Mouse (Mus musculus) ES-E14 (cell line): ENCODE data around the gene Gm10181. TPM values are rescaled to one million over a fixed set of nuclear protein-coding genes. Genes with fewer than 3 reads are reported as not detected.

Source experiments
- DNase-seq: peaks from one replicate; pipeline ENCODE4 v3.0.0-alpha.2; 2013; ENCODE audit warnings: low read depth, low spot score
- H3K27ac ChIP-seq: 2 replicates; pipeline ENCODE4 v1.5.1; 2012; ENCODE audit warnings: low read depth, mild to moderate bottlenecking, low read length, moderate library complexity, mixed read lengths; ENCODE audit not compliant: poor library complexity, insufficient read depth, severe bottlenecking
- H3K36me3 ChIP-seq: 2 replicates; pipeline ENCODE4 v1.6.1; 2012; ENCODE audit warnings: mild to moderate bottlenecking, low read length, moderate library complexity, mixed read lengths; ENCODE audit not compliant: control insufficient read depth, poor library complexity, insufficient read depth, severe bottlenecking
- H3K4me1 ChIP-seq, 2 experiments: fragments of 150-350 bp in 1 of 2; sonication (generic) in 1 of 2; 2 replicates each; pipeline ENCODE4 v1.6.1; 2012; ENCODE audit warnings: low read length in 2 of 2, mild to moderate bottlenecking in 1 of 2, mixed read lengths in 1 of 2; ENCODE audit not compliant: control insufficient read depth in 2 of 2, insufficient read depth in 2 of 2, poor library complexity in 1 of 2
- H3K4me3 ChIP-seq, 2 experiments: fragments of 150-350 bp in 1 of 2; sonication (generic) in 1 of 2; 2 replicates each; pipeline ENCODE4 v1.5.1; 2012; ENCODE audit warnings: low read length in 2 of 2, low read depth in 1 of 2, mild to moderate bottlenecking in 1 of 2, mixed read lengths in 1 of 2; ENCODE audit not compliant: insufficient read depth in 1 of 2, poor library complexity in 1 of 2, severe bottlenecking in 1 of 2
- H3K9ac ChIP-seq: 2 replicates; pipeline ENCODE4 v1.6.1; 2012; ENCODE audit warnings: low read depth, mild to moderate bottlenecking, low read length, mixed read lengths; ENCODE audit not compliant: poor library complexity, insufficient read depth, severe bottlenecking
- H3K9me3 ChIP-seq: fragments of 150-350 bp; sonication (generic); 2 replicates; pipeline ENCODE4 v1.6.1; 2012; ENCODE audit warnings: low read depth, mild to moderate bottlenecking, low read length; ENCODE audit not compliant: control insufficient read depth, insufficient read depth
- CHD2 ChIP-seq: IDR thresholded peaks from 2 replicates; pipeline ENCODE4 v1.6.1; 2014; ENCODE audit warnings: mild to moderate bottlenecking, low read depth, low read length, inconsistent platforms
- HCFC1 ChIP-seq: IDR thresholded peaks from 2 replicates; pipeline ENCODE4 v1.6.1; 2012; ENCODE audit warnings: low read length, inconsistent platforms, borderline replicate concordance; ENCODE audit not compliant: insufficient read depth
- MAFK ChIP-seq: IDR thresholded peaks from 2 replicates; pipeline ENCODE4 v1.6.1; 2014; ENCODE audit warnings: mild to moderate bottlenecking, low read depth, low read length, inconsistent platforms; ENCODE audit not compliant: insufficient read depth
- ZC3H11A ChIP-seq: IDR thresholded peaks from 2 replicates; pipeline ENCODE4 v1.6.1; 2012; ENCODE audit warnings: low read depth, mild to moderate bottlenecking, inconsistent platforms, low read length, borderline replicate concordance
- ZNF384 ChIP-seq: IDR thresholded peaks from 2 replicates; pipeline ENCODE4 v1.6.1; 2012; ENCODE audit warnings: low read depth, low read length, inconsistent platforms
- in situ Hi-C, 2 experiments: fragments of 600-800 bp; cut with MboI; formaldehyde crosslinking; loops; one replicate each; pipeline ENCODE4 v1.15.1; 2025; ENCODE audit warnings: low sequenced_read_pairs in 2 of 2, inconsistent platforms in 1 of 2; ENCODE audit not compliant: unreplicated experiment in 2 of 2
- total RNA-seq: library from RNA; depleted of rRNA; stranded (reverse); fragments of 300-350 nt; gene quantifications from 2 replicates; pipeline ENCODE4 v1.2.3, GENCODE M21; 2012; rRNA removed

Gm10181 gene
- total RNA-seq = not detected in 2 replicates

DNA sequence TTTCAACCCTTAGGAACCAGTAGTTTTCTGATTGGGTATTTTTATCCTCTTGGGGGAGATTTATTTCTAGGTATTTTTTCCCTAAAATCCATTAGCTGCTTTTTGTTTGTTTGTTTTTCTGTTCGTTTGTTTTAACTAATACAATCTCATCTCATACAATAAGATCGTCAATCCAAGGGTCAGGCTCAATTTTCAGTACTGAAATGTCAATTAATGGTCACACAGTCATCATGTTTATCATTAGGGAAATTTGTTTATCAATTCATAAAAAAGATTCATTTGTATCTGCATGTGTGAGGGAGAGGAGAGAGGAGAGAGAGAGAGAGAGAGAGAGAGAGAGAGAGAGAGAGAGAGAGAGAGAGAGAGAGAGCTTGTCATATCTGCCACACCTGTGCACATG, at the start of gene Gm10181:
Gene Gm10181, plus strand, starts transcription at position 301 of the 400 bp plus-strand sequence.
- in situ Hi-C loops = no loop called here
- no peak within 1 kb of the TSS for H3K9ac ChIP-seq
- no peaks in the 10 kb centered on the region for H3K4me1 ChIP-seq
- no peak within 1 kb of the TSS for H3K27ac ChIP-seq
- TF ChIP-seq ZC3H11A = no peak
- no peak for TF ChIP-seq CHD2
- no peak for DNase-seq
- H3K36me3 ChIP-seq = no peaks in the 10 kb centered on the region
- H3K4me3 ChIP-seq = no peak within 1 kb of the TSS
- H3K9me3 ChIP-seq = no peaks in the 10 kb centered on the region

DNA sequence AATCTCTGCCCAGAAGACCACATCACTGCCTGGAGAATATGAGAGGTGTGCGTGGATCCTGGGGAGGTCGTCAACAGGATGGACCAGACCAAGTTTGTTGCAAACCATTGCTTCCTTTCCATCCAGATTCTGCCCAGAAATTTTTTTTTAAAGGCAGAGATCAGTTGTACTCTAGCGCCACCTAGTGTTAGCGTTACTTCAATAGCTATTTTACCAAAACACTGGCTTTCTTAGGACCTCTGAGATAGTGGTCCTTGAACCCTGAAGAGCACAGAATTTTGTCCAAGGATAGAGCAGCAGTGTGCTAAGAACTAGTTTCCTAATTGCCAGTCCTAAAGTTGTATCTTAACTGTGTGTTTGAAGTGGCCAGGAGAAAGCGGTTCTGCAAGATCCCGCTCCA, 47.6 kb upstream of the Gm10181 start:
- DNase-seq = peak; percentile 54
- H3K4me3 ChIP-seq = no peak overlapping the region
- in situ Hi-C loops = no loop called here
- H3K9me3 ChIP-seq = no peaks in the 10 kb centered on the region
- H3K36me3 ChIP-seq = no peaks in the 10 kb centered on the region
- no peak overlapping the region for H3K27ac ChIP-seq
- TF ChIP-seq ZC3H11A (peak; percentile 55; the same call in 1 of the 2 replicates), CHD2 (no peak), ZNF384 (peak; percentile 95), MAFK (no peak)
- H3K9ac ChIP-seq = no peak overlapping the region
- no peaks in the 10 kb centered on the region for H3K4me1 ChIP-seq

DNA sequence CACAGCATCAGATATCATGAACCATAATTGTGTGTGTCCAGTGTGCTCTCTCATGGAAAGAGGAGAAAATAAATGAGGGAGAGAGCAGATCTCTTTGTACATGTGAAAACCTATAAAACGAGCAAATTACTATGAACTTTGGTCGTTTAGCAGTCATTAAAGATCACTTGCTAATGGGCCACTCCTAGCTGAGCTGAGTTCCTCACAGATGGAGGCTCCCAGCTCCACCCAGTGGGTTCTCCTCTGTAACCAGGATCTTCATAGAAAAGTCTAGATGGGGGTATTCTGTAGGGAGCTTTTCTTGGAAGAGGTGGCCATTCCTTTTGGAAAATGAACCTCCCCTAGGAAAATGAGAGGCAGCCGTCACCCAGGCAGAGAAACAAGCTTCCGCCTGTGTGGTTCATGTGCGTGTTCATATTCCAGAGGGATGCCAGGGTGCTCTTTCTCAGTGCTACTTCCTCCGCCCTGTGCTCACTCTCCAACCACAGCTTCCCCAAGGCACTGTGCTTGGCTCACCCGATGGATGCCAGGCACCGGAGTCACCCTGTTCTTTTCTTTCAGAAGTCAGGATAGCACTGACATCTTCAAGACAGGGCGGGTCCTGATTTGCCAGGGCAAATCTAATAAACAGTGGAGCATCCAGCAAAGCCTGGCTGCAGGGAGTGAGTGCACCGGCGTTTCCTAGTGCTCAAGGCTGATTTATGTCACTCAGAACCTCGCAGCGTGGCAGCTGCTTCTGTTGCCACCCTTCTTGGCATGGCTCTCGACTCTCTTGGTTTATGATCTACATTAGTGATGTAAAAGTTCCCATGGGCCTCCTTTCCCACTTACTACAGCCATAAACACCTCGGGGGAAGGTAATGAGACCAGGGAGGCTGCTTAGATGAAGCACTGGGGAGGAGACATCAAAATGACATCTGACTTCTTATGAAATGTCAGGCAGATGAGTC, 46.8 kb upstream of the Gm10181 start:
- Histone ChIP-seq H3K9ac (no peak overlapping the region), H3K27ac (no peak overlapping the region), H3K4me3 (no peak overlapping the region), H3K4me1 (no peaks in the 10 kb centered on the region), H3K9me3 (no peaks in the 10 kb centered on the region), H3K36me3 (no peaks in the 10 kb centered on the region)
- no peak for DNase-seq
- TF ChIP-seq MAFK (no peak), ZNF384 (0 out of 2 replicates have a peak, but pooled peaks have one; percentile 32), ZC3H11A (no peak)
- in situ Hi-C loops = no loop called here

DNA sequence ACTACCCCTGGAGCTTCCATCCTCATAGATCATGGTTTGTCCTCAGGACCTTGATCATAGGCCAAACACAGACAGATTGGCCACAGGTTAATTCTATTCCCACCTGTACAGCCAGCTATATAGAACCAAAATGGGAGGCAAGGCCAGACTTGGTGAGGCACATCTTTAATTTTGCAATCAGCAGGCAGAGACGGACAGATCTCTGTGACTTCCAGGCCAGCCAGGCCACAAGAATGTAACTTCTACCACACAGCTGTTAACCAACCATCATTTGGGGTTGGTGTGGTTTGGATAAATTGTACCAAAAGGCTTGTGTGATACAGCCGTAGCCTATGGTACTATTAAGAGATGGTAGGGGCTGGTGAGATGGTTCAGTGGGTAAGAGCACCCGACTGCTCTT, 44.9 kb upstream of the Gm10181 start:
- no peak for DNase-seq
- Histone ChIP-seq H3K4me3 (no peak overlapping the region), H3K27ac (no peak overlapping the region), H3K9me3 (no peaks in the 10 kb centered on the region), H3K4me1 (no peaks in the 10 kb centered on the region), H3K36me3 (no peaks in the 10 kb centered on the region), H3K9ac (no peak overlapping the region)
- TF ChIP-seq MAFK (no peak), ZC3H11A (no peak), HCFC1 (no peak), CHD2 (no peak), ZNF384 (no peak)
- in situ Hi-C loops = no loop called here

DNA sequence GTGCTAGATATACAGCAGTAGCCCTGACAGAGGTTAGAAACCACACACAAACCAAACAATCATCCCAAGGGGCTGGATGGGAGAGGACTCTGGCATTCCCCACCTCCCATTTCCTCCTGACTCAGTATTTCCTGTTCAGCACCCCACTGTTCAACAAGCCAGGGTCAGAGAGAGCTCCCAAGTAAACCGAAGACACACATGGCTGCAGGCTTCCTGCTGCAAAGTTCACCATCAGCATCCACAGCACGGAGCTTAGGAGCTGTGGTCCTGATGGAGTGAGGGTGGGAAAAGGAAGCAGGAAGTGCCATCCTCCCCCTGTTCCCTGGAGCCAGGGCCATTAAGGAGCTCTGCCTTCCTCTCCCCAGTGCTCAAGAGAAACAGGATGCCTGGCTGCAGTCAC, 40.9 kb upstream of the Gm10181 start:
- Histone ChIP-seq H3K27ac (no peak overlapping the region), H3K4me1 (no peaks in the 10 kb centered on the region), H3K36me3 (no peaks in the 10 kb centered on the region), H3K9ac (no peak overlapping the region), H3K9me3 (no peaks in the 10 kb centered on the region), H3K4me3 (no peak overlapping the region)
- TF ChIP-seq MAFK (no peak), HCFC1 (no peak), ZNF384 (no peak), ZC3H11A (no peak), CHD2 (no peak)
- in situ Hi-C loops = no loop called here
- DNase-seq = no peak
